Mouse (Mus musculus) adrenal gland, postnatal 4 days (tissue): ENCODE data around the gene Tcf20. TPM values are rescaled to one million over a fixed set of nuclear protein-coding genes. Genes with fewer than 3 reads are reported as not detected.

Experiments
- DNase-seq, 2 experiments: peaks; one replicate each; pipeline ENCODE4 v3.0.0; 2021 to 2022; ENCODE audit warnings: low spot score in 2 of 2, mixed read lengths in 2 of 2
- total RNA-seq, 2 experiments: library from RNA; stranded (reverse); gene quantifications; 2 replicates each; pipeline ENCODE4 v1.2.3; 2021

Gene Tcf20
- total RNA-seq, 2 experiments from 2014 or later = 85.4 to 98.1 TPM

GRCm38 (mm10) chr15:82928023-82928422, 59.6 kb downstream of the Tcf20 start:
- DNase-seq = no peak

GRCm38 (mm10) chr15:82927057-82927456, 60.6 kb downstream of the Tcf20 start:
- DNase-seq = no peak

- DNase-seq = no peak
Measured at GRCm38 (mm10) chr15:82924679-82925425, 62.8 kb downstream of the Tcf20 start.

GRCm38 (mm10) chr15:82923531-82923930, 64.1 kb downstream of the Tcf20 start:
- DNase-seq = no peak

DNA sequence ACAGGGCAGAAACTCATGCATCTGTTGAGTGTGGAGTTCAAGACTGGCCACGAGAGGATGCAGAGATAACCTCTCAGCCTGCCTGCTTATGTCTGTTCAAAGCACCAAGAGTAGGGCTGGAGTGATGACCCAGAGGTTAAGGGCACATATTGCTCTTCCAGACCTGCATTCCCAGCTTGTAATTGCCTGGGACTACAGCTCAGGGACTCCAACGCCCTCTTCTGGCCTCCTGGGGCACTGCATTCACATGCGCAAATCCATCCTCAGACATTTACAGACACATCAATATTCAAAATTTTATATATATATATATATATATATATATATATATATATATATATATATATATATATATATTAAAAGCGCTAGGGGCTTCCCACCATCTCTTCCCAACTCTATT, 64.9 kb downstream of the Tcf20 start:
- DNase-seq = no peak

DNA sequence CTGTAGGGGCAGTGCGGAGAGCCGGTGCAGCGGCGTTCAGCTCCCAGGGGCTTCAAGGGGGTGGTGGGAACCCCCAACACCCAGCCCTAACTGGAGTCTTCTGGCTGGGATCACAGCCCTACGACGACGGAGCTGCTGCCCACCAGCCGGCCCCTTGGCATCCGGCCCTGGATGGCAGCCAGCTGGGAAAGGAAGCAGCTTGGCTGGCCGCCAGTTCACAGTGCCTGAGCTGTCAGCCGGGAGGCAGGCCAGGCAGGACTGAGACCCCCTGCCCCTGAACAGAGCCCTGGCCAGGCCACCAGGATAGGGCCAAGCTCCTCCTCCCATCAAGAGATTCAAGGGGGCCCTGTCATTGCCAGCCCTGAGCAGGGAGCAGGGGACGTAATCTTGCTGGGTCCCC, 65.6 kb downstream of the Tcf20 start:
- peak; percentile 72 to 74 for DNase-seq

DNA sequence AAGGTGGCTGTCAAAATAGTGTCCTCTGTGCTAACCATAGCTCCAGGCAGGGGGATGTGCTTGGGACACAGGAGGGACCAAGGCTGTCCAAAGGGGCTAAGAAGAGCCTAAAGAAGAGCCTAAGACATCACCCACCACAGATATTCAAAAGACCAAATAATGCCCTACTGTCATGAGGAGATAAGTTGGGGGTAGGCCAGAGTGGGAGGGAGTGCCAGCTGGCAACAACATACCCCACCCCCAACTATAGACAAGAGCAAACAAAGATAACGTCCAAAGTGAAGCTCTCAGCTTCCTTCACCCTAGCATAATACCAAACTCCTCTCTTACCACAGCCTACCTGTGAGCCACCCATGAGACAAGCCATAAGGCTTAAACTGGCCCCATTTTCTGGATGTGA, 66.1 kb downstream of the Tcf20 start:
- no peak for DNase-seq

- DNase-seq = peak; percentile 38 to 63
Measured at GRCm38 (mm10) chr15:82920895-82921515, 66.7 kb downstream of the Tcf20 start.

DNA sequence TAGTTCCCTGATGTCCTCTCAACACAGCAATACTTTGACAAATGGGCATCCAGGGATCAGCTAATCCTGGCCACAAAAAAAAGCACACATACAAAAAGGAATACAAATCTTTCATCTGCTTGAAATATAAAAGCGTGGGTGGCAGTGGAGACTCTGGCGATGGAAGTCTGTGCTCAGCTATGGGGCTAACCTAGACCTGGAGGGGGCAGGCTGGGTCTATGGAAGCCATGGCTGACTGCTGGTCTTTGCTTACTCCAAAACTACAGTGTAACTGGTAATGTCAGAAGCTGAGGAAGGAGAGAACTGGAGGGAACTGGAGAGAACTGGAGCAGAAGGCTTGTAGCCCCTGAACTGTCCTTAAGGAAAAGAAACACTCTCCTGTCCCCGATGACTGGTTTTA, 69.7 kb downstream of the Tcf20 start:
- no peak for DNase-seq

DNA sequence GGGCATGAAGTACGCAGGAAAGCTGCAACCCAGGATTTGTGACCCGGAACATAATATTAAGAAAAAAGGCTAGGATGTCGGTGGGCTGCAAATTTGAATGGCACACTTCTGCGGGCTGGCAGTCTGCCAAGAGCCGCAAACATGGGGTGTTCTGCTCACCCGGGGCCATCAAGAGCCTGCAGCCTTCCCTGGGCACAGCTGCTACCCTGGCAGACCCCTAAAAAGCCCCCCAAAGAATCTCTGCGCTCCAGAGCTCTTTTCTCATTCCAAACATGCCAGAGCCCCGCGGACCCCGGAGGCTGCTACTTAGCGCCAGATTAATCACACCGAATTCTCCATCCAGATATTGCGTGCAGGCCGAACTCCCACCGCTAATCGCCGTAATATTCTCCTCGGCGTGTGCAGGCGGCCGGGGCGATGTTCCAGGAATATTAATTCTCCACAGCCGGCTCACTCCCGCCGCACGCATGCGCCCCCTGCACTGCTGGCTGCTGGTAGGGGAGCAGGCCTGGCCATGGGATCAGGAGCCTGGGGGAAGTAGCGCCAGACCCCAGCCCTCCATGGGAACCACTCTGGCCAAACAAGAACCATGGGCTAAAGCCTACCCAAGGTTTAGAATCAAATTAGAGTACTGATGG, 70.3 kb downstream of the Tcf20 start:
- no peak for DNase-seq

GRCm38 (mm10) chr15:82914455-82914854, 73.2 kb downstream of the Tcf20 start:
- no peak for DNase-seq

- no peak for DNase-seq
Measured at GRCm38 (mm10) chr15:82911965-82912337, 75.7 kb downstream of the Tcf20 start.

- no peak for DNase-seq
Measured at GRCm38 (mm10) chr15:82911001-82911964, 76.4 kb downstream of the Tcf20 start.

- no peak for DNase-seq
Measured at GRCm38 (mm10) chr15:82910596-82910995, 77.1 kb downstream of the Tcf20 start.

DNA sequence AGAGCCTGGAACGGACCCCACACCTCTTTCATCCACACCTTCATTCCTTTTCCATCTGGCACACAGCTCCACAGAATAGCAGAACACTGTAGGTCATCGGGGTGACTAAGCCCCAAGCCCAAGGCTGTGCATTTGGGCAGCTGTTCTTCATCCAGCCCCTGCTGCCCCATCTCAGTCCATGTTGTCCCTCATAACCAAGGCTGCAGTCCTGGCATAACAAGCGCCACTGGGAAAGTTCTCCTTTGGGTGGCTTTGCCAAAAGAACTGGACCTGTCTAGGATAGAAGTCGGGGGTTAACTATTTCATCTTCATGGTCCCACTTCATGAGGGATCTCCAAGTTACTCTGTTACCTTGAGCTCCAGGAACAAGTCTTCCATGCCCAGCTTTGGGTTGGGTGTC, 77.9 kb downstream of the Tcf20 start:
- DNase-seq = no peak

DNA sequence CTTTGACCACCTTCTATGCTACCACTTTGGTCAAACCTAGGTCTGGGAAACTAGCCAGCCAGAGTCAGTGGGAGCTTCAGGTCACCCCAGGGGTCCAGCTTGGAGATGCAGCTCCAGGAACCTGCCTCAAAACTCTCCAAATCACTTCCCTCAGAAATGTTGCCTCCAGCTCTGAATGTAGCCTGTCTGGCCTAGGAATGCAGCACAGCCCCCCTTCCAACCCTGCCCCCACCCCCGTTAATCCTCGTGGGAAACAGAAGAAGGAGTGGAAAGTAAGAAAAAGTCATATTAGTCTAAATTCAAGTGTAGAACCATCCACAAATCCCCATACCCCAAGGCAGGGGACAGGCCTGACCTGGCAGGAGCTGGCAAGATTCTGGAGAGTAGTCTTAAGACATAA, 79.2 kb downstream of the Tcf20 start:
- DNase-seq = no peak

DNA sequence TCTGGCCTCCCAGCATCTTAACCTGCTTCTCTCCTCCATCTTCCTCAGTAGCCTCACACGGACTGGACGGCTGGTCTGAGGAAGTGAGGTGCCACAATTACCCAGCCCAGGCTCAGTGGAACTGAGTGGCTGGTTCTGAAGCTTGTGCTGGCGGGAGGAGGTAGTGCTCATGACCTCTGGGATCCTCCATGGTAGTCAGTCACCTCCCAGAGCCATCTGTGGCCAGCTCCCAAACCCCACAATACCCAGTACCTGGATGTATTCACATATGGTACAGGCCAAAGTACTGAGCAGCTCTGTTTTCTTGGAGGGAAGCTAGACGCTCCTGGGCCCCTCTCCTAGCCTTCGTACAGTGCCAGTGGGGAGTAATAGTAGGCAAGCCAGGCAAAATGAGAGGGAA, 80.4 kb downstream of the Tcf20 start:
- peak in 1 of 2 experiments; percentile 1 for DNase-seq

GRCm38 (mm10) chr15:82906574-82907061, 81.1 kb downstream of the Tcf20 start:
- peak in 1 of 2 experiments; percentile 2 for DNase-seq

DNA sequence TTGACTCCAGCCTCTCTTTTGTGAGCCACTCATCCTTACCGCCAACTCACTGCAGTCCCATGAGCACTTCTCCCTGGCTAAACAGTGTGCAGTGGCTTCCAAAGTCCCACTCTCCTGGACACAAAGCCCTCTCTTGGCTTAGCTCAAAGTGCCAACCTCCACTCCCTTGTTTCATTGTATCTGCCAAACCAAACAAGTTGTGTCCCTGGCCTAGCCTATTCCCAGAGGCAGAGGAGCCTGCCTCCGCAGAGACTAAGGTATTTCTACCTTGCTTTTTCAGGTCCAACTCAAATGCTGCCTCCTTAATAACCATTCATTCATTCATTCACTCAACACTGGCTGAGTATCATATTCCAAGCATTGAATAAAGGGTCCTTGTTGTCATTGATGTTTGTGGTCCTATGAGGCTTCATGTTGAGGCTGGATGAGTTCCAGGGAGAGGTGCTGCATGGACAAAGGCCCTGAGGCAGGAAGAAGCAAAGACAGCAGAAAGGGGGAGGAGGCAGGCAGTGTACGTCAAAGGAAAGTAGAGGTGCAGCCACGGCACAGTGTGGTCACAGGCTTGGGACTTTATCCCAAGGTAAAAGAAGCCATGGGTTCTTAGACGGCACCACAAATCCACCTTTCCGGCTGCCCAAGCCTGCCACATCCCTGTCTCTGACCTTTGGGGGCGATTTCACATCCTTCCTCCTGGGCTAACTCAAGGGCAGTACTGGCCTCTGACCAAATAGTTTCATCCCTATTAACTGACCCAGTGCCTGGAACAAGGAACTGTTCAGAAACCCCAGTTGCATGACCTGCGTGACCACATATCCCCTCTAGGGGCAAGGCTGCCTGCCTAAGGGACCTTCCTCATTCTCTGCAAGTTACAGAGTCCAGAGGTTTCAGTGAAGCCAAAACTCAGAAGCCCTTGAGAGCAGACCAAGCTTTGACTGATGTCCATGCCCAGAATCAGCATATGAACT, 82.0 kb downstream of the Tcf20 start:
- no peak for DNase-seq

GRCm38 (mm10) chr15:82904526-82904925, 83.1 kb downstream of the Tcf20 start:
- DNase-seq = no peak
